Mouse (Mus musculus) embryo, embryonic 10 days (tissue): ENCODE measurements around the gene Ppm1h.
A peak's percentile ranks its signal among the peaks of the same experiment; 100 is the strongest.

Experiments
- DNase-seq: peaks from one replicate; pipeline ENCODE4 v3.0.0-alpha.2; 2015; ENCODE audit warnings: low spot score

Ppm1h gene

GRCm38 (mm10) chr10:122770337-122770736, 91.8 kb downstream of the Ppm1h start:
- DNase-seq: no peak

- DNase-seq: no peak
These were observed 92.4 kb downstream of the Ppm1h start for GRCm38 (mm10) chr10:122770987-122771386.

DNA sequence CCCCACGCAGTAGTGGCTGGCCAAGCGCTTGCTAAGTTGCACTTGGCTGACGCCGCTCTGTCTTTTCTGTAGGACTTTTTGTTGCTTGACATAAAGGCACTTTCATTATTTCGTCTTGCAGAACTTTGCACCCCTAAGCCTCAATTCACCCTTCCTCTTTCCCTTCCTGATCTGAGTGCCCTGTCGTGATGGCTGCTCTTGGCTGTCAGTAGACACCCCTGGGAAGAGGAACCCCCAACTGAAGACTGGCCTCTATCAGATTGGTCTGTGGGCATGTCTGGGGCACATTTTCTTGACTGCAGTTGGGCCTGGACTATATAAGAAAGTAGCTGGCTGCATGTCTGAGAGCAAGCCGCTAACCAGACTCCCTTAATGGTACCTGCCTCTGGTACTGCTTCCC, 95.6 kb downstream of the Ppm1h start:
- no peak for DNase-seq

GRCm38 (mm10) chr10:122777436-122777835, 98.9 kb downstream of the Ppm1h start:
- DNase-seq: no peak

DNA sequence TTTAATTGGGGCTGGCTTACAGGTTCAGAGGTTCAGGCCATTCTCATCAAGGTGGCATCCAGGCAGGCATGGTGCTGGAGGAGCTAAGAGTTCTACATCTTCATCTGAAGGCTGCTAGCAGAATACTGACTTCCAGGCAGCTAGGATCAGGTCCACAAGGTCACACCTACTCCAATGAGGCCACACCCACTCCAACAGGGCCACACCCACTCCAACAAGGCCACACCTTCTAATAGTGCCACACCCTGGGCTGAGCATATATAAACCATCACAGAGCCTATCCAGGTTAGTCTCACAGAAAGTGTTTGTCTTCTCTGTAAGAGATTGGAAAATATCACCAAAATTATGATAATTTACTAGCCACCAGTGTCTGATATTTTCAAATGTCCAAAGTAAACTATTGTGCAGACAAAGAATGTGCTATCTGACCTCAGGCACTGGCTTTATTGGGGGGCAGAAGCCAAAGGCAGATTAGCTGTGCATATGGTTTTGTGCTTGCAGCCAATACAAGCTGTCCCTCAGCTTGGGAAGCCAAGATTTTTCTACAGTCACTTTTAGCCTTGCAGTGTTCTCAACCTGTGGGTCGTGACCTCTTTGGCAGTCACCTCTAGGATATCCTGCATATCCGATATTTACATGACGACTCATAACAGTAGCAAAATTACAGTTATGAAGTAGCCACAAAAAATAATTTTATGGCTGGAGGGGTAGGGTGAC, 99.5 kb downstream of the Ppm1h start:
- no peak for DNase-seq

DNA sequence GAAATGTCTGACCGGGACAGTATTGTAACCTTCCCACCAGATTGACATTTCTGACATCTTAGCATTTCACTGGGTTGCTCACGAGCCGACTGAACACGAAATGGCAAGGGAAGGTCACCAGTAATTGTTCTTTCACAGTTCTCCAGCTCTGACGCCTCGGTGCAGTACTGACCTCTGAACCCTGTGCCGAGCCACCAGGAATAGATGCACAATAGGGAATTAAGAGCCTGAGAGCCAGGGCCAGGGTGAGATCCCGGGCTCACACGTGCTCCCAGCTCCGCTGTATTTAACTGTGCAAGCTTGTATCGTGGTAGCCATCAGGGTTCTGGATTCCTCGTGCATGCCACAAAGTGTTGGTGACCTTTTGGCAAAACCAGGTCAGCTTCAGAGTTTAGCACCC, 100.8 kb downstream of the Ppm1h start:
- peak; percentile 79 for DNase-seq

DNA sequence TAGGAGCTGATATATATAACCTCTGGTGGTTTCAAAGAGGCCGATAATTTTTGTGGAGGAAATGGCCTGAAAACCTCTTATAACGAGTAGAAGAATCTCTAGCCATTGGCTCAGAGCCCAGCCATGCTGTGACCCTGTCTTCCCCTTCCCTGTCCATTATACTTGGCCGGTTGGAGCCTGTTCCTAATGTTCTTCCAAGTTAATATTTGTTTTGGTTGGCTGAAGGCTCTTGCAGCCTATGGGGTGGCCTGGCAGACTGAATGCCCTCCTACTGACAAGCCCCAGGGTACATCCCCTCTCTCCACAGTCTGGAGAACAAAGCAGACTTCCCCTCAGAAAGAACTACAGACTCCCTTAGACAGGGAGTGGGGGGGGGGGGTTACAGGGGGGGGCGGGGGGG, 104.2 kb downstream of the Ppm1h start:
- DNase-seq: peak; percentile 34

DNA sequence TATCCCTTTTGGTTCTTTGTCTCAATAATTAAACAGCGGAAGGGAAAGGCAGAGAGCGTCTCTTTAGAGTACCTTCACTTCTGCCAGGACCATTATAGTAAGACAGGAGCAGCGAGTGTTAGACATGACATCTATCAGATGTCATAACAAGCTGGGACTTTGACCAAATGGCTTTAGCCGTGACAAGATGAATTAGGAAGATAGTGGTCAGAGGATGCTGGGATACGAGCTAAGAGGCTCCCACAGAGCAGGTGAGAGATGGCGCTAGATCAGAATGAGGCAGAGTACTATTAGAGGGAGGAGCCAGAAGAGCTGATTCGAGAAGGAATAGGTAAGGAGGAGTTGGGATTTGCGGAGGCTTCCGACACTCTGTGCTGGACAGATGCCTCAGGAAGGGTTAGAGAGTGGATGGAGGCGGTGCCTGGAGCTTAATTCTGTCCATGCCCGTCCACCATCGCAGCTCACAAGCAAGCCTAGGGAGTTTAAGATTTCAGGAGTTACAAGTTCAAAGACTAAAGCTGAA, 111.1 kb downstream of the Ppm1h start:
- DNase-seq: no peak

- peak; percentile 73 for DNase-seq
These were observed 113.7 kb downstream of the Ppm1h start for GRCm38 (mm10) chr10:122792021-122792966.

DNA sequence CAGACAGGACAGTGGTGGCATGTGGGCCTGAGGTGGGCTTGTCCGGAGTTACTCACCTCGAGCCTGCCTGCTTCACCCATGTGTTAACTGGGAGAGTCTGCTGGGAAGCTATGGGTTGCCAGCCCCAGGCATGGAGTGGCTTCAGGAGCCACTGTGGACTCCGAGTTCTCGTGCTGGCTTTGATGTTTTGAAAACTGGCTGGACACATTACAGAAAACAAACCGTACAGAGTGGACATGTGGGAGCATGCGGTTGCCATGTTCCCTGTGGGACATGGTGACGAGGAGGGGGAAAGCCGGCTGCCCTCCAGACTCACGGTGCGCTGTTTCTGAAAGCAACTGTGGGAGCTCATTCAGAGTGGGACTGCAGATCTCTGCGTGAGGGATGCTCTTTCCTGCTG, 114.6 kb downstream of the Ppm1h start:
- DNase-seq: no peak

GRCm38 (mm10) chr10:122794187-122794850, 115.8 kb downstream of the Ppm1h start:
- peak; percentile 88 for DNase-seq

DNA sequence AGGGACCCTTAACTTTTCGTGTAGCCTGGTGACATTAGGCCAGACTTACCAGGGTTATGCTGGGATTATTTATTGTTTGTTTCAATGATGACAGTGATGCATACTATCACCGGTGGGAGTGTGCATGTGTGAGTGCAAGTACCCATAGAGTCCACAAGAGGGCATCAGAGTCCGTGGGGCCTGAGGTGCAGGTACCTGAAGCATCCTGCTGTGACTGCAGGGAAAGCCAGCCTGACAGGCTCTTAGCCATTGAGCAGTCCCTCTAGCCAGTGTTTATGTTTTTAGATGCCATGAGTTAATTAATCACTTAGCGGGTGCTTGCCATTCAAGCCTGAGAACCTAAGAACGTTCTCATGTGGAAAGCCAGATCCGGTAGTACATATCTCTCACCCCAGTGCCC, 119.4 kb downstream of the Ppm1h start:
- DNase-seq: no peak

- no peak for DNase-seq
These were observed 121.6 kb downstream of the Ppm1h start for GRCm38 (mm10) chr10:122800003-122800731.

DNA sequence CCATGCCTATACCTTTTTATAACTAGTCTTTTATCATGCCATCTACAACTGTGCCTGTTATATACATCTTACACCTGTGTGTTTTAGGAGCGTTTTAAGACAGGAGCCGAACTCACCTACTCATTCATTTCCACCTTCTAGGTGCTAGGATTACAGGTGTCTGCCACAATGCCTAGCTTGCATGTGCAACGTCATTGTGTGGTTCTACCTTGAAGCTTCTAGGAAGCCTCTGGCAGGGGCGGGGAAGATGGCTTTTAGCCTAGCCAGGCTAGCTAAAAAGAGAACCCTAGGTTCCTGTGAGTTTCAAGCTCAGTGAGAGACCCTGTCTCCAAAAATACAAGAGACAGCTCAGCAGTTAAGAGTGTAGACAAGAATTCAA, 122.2 kb downstream of the Ppm1h start:
- DNase-seq: no peak

GRCm38 (mm10) chr10:122802218-122802617, 123.7 kb downstream of the Ppm1h start:
- no peak for DNase-seq

DNA sequence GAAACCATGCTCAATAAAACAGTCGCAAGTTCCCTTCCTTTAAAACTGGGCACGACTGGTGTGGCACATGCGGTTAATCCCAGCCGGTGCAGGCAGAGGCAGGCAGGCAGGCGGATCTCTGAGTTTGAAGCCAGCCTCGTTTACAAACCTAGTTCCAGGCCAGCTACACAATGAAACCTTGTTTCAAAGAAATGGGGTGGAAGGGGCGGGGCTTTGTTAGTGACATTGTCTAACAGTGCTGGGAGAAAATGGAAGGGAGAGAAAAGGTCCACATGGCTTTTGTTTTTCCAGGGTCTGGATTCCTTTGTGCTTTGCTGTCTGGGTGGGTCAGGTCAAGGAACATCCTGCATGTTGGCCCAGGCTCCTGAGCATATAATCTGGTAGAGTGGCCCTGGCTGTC, 124.3 kb downstream of the Ppm1h start:
- peak; percentile 33 for DNase-seq

DNA sequence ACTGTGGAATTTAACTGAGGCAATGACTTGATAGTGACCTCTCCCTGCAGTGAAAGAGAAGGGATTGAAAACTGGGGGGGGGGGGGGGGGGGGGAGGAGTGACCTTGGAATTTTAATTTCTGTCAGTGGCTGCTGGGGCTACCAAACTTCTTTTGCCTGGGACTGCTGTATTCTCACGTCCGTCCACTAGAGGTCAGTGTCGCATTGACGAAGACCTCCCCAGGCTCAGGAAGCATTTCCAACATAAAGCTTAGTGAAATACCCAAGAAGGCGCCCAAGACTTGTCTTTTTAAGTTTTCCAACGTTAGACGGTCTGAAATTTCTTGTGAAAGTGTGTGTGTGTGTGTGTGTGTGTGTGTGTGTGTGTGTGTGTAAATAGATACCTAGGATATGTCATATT, 125.3 kb downstream of the Ppm1h start:
- peak; percentile 89 for DNase-seq

DNA sequence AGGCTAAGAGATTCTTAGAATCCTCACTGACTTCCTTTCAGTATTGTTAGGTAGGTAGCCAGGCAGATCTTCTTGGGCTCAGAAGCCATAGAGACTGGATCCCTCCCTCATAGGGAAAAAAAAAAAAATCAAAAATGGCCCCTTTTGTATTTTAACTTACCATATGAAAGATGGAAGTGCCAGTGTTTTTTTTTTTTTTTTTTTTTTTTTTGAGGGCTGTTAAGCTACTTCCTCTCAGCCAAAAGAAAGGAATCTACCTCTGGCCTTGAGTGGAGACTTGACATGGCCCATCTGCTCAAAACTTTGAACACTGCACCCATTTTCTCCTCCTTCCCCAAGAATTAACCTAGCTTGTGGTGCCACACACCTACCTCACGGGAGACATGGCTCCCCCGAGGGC, 127.3 kb downstream of the Ppm1h start:
- DNase-seq: no peak

- peak; percentile 80 for DNase-seq
These were observed 128.9 kb downstream of the Ppm1h start for GRCm38 (mm10) chr10:122807127-122808105.

DNA sequence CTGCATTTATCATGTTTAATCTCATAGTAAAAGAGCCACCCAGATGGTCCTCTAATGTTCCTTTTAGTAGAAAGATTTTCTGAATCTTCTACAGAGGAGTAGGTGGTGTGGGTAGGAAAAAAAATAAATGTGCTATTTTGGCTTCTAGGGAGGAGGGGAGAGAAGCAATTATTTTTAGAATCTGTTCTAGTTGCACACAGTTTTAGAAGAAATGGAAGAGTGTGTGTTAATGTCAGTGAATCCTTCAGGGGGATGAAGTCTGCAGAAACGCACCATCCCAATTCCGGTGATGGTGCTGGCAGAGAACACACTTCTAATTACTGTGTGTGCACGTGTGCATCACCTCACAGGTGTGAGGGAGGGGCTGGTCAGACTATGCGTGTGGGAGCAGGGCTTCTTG, 129.6 kb downstream of the Ppm1h start:
- no peak for DNase-seq

DNA sequence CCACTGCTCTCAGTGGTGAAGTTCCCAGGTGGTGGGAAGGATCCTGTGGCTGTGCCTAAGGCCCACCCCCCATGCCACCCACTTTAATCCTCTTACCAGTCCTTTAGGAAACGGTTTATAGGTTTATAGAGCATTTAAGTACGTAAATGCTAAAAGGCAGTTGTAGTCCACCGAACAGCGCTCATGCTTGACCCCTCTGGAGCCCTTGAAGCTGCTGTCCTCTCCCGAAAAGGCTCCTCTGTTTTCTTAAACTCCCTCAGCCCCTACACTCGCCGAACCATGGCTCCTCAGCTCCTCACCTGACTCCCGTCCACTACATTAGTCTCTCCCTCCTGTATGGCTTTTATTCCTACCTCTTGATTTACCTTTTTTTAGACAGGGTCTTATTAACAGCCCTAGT, 131.3 kb downstream of the Ppm1h start:
- DNase-seq: no peak
